Mouse (Mus musculus) megakaryocyte, embryonic 14.5 days (primary cell): ENCODE data around the gene Txlng.

Source experiments
- FLI1 ChIP-seq: IDR thresholded peaks from 2 replicates; pipeline ENCODE4 v1.6.1; 2012; ENCODE audit warnings: low read length, inconsistent platforms, mixed read lengths
- GATA1 ChIP-seq: IDR thresholded peaks from 3 replicates; pipeline ENCODE4 v1.6.1; 2012; ENCODE audit warnings: mixed read lengths, low read length, inconsistent platforms, borderline replicate concordance

DNA sequence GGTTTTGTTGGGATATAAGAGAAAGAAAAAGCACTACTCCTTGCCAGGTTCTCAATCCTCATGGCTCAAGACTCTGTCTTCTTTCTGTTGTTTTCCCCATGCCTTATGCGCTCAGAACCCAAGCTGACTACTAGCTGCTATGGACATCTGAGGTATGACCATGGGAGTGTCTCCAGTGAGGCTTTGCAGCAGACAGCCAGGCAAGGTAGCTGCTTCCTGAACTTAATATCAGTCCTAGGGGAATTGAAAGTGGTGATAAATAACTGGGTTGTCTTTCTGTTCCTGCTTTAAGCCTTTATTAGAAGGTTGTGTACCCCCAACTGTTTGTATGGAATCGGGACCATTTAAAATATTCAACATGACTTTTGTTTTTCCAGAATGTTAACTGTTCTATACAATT, 76.8 kb downstream of the Txlng start:
- TF ChIP-seq GATA1 (no peak), FLI1 (no peak)
